Mouse (Mus musculus): ENCODE data around the gene Gbe1.

The Gbe1 gene

GRCm38 (mm10) chr16:70358326-70358725 lies 44.6 kb downstream of the Gbe1 start:
- DNase-seq = no peak

GRCm38 (mm10) chr16:70365229-70365628 lies 51.5 kb downstream of the Gbe1 start:
- DNase-seq = no peak

DNA sequence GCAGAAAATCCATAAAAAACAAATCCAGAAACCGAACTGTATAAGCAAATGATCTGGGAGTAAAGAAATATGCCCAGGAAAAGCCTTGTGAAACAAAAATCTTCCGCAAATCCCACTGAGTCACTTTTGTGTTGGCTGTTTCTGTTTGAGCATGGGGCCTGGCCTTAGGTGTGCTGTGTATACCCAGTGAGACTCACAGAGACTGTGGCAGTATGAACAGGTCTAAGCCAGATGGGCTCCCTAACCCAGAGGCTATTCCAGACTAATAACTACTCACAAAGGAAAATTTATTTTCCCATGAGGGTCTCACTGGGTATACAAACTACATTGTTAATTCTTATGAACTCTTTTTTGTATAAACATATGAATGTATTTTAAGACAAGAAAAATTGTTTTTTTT lies 67.3 kb downstream of the Gbe1 start:
- DNase-seq = no peak

DNA sequence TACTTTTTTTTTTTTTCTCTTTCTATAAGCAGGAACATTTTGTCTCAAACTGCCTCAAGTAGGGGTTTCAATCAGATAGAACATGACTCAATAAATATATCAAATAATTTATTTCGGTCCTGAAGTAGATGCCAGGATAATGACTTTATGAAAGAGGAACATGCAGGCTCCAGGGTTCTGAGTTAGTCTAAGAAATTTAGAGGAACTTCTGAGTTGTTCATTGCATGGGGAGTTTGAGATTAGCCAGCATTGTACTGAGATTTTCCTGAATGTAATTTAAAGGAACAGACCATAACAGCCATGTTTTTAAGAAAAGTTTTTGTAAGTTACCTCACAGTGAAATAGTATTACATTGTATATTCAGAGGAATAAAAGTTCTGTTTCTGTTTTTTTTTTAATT lies 71.7 kb downstream of the Gbe1 start:
- DNase-seq = no peak

DNA sequence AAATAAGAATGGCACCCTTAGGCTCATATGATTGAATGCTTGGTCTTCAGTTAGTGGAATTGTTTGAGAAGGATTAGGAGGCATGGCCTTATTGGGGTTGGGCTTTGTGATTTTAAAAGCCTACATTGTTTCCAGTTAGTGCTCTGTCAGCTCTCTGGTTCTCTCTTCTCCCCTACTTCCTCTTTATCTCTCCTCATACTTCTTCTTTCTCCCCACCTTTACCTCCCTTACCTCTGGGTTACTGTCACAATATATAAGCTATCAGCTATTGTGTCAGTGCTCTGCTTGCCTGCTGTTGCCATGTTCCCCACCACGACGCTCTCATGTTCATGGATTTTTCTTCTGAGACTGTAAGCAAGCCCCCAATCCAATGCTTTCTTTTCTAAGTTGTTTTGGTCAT lies 73.6 kb downstream of the Gbe1 start:
- DNase-seq = no peak

GRCm38 (mm10) chr16:70395276-70395675 lies 81.5 kb downstream of the Gbe1 start:
- DNase-seq = no peak

- DNase-seq = no peak
Measured at GRCm38 (mm10) chr16:70407780-70408179, 94.0 kb downstream of the Gbe1 start.

DNA sequence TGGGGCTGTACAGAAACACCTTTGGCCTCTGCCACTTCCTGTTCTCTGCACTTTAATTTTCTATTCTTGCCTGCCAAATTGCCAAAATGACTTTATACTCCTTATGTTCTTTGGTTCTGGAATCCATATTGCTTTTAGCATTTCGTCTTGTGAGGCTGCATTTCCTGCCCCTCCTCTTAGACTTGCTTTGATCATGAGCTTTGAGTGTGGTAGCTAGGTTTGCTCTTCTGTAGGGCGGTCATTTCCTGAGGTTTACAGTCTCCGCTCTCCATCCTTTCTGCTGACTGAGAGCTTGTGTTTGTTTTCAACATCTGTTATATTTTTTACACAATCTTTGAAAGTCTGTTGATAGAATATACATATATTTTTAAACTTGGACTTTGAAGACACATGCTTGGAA lies 107.3 kb downstream of the Gbe1 start:
- no peak for DNase-seq

DNA sequence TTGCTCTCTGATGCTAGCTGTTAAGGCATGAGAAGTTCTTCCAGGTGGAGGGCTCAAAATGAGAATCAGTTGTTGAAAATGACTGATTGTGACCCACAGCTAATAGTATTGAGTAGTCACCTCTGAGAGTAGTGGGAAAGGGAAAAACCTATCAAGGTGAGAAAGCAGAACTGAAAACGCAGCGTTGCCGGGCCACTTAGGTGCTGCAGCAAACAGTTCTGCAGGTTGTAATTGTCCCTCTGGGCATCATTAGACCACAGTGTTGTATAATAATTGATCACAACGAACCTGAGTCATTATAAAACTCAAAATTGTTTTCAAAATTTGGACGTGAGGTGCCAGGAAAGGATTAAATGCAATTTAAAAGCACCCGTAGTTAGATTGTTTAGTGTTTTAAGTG lies 135.8 kb downstream of the Gbe1 start:
- no peak for DNase-seq

- no peak for DNase-seq
Measured at GRCm38 (mm10) chr16:70475583-70475982, 161.8 kb downstream of the Gbe1 start.

DNA sequence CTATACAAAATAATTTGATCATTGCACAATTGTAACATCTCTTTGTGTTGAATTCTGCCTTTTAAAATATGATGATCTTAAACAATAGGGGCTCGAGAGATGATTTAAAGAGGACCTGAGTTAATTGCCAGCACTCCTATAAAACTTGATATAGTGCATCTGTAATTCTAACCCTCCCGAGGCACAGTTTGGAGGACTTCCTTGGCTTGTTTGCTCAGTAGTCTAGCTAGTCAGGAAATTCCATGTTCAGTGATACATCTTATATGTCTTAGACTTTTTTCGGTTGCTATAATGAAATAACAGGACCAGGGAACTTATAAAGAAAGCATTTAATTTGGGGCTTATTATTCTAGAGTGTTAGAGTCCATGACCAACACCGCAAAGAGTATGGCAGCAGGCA lies 162.4 kb downstream of the Gbe1 start:
- DNase-seq = no peak

- no peak for DNase-seq
Measured at GRCm38 (mm10) chr16:70480494-70480893, 166.7 kb downstream of the Gbe1 start.

DNA sequence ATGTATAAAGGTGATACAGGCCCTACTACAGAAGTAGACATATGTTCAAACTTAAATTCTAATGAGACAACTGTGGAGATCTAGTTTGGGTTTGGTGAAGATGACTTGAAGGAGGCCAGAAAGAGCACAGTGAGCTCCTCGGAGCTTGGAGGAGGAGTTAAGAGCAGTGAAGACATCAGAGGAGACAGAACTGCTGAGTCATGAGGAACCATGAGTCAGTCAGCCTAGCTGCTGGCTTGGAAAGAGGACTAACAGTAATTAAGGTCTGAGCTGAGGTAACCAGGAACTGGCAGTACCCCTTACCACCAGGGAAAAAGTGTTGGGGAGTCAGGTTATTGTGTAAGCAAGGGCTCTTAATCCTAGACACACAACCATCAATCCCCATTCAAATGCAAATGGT lies 192.7 kb downstream of the Gbe1 start:
- no peak for DNase-seq

- no peak for DNase-seq
Measured at GRCm38 (mm10) chr16:70510938-70511337, 197.2 kb downstream of the Gbe1 start.

GRCm38 (mm10) chr16:70522861-70523260 lies 209.1 kb downstream of the Gbe1 start:
- DNase-seq = no peak

GRCm38 (mm10) chr16:70523566-70523965 lies 209.8 kb downstream of the Gbe1 start:
- DNase-seq = no peak

DNA sequence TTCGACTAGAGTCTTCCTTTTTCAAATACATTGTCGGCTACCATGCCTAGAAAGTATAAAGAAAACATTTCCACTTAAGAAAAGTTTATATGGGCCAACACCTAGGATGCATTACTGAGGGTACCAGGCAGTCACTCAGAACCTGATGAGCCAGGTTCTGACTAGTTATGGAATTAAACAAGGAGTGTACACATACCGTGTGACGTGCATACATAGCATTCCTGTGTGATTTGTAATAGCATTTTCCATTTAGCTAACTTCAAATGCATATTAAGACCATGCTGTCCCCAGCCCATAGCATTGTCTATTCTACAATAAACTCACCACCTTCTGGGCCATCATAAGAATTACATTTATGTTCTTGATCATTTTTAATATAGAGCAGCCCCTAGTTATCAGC lies 210.5 kb downstream of the Gbe1 start:
- DNase-seq = no peak

GRCm38 (mm10) chr16:70527224-70527623 lies 213.5 kb downstream of the Gbe1 start:
- no peak for DNase-seq

GRCm38 (mm10) chr16:70535224-70535623 lies 221.5 kb downstream of the Gbe1 start:
- no peak for DNase-seq

GRCm38 (mm10) chr16:70550835-70551234 lies 237.1 kb downstream of the Gbe1 start:
- DNase-seq = no peak

DNA sequence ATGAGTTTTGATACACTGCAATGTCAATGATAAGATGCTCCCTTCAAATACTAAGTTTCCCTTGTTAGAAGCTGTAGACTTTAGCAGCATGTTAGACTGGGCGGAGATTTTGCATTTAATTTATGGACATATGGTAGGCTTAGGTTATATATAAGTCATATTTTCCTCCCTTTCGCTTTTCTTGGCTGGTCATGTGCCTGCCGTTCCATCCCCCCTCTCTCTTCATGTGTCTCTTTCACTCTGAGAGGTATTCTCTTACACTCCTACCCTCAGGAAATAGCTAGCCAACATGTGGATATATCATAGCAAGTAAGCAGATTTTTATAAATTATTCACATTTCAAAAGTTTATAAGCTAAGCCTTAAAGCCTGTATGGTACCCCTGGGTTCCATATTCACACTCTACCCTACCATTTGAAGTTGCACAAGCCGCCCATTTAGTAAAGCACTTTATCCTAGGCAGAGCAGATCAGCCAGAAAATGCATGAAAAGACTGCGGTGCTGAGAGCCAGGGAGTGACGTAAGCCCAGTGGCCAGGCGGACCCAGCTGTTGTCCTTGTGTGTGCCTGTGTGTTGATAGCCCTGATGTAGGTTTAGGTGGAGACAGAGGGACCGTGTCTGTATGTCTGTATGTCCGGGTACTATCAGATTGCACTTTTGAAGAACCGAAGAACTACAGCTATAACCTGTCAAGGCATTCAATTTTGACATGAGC lies 248.0 kb downstream of the Gbe1 start:
- DNase-seq = peak; percentile 62

- no peak for DNase-seq
Measured at GRCm38 (mm10) chr16:70562574-70562973, 248.8 kb downstream of the Gbe1 start.

- peak; percentile 59 for DNase-seq
Measured at GRCm38 (mm10) chr16:70563456-70563855, 249.7 kb downstream of the Gbe1 start.

DNA sequence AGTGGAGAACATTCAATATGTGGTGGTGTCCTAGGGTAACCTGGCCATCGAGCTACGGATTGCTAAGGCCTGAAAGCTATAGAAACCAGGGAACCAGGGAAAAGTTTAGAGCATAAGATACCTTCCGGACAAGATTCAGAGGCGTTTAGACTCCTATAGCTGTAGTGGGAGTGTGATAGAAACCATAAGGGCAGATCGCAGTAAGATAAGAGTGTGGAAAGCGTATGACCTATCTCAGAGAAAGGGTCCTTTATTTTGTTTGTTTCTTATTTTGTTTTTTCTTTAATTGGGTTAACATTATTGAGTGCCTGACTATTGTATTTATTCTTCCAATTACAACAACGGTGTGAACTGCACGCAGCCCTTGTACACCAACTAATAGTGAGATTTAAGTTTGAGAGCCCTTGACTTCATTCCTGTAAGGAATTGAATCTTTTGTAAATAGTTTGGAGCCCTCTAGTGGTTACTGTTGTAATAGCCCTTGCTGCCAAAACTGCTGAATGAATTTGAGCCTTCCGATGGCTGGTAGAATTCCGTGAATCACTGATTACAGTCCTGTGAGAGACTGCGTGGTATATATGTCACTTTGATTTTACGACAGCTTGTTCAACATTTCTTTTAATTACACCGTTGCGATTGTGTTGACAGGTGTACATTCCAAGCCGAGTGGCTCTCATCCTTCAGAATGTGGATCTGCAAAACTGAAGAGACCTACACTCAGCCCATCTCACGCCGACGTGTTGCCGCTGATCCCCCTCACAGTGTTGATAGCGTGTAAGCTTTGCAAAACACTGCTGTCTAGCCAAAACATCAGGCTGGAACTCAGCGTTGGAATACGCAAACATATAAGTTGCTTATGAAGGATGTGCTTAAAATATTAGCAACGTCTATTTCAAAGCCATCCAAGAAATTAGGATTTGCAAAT lies 254.9 kb downstream of the Gbe1 start:
- peak; percentile 55 for DNase-seq
